Mouse (Mus musculus): ENCODE results near the gene Ankfy1. TPM values are rescaled to one million over a fixed set of nuclear protein-coding genes. Genes with fewer than 3 reads are reported as not detected.
"Not testable (repeated sequence)": the region's sequence is repeated elsewhere in the genome, so short reads cannot be mapped to it uniquely, and the experiment has no call there.

Ankfy1 gene
- polyA plus RNA-seq, 1 experiment from 2014 or later = 23.9 TPM

- H3K36me3 ChIP-seq = peaks cover 25% of the 10 kb centered on the region
- no peak for ATAC-seq (ENCODE audit: low FRiP score, low read depth)
- no peaks in the 10 kb centered on the region for H3K4me1 ChIP-seq (replicated peaks)
- H3K4me2 ChIP-seq = no peak overlapping the region
- H3K9ac ChIP-seq = no peak overlapping the region
- H3K27ac ChIP-seq (replicated peaks) = no peak overlapping the region
- no peak overlapping the region for H3K4me3 ChIP-seq
- WGBS = over 99% methylated on average over 3 of the region's 3 CpGs
- H3K27me3 ChIP-seq = no peaks in the 10 kb centered on the region
- no peaks in the 10 kb centered on the region for H3K9me3 ChIP-seq
Observed at GRCm38 (mm10) chr11:72769061-72769460, 79.3 kb downstream of the Ankfy1 start.

GRCm38 (mm10) chr11:72770324-72770723, 80.5 kb downstream of the Ankfy1 start:
- H3K4me1 ChIP-seq (replicated peaks) = no peaks in the 10 kb centered on the region
- ATAC-seq (ENCODE audit: low FRiP score, low read depth) = no peak
- no peak overlapping the region for H3K4me3 ChIP-seq
- H3K36me3 ChIP-seq = peaks cover 21% of the 10 kb centered on the region
- no peaks in the 10 kb centered on the region for H3K9me3 ChIP-seq
- H3K27ac ChIP-seq (replicated peaks) = no peak overlapping the region
- WGBS = 88% methylated on average over 3 of the region's 3 CpGs
- H3K9ac ChIP-seq = no peak overlapping the region
- no peaks in the 10 kb centered on the region for H3K27me3 ChIP-seq
- H3K4me2 ChIP-seq = no peak overlapping the region

GRCm38 (mm10) chr11:72770816-72771215, 81.0 kb downstream of the Ankfy1 start:
- H3K27ac ChIP-seq (replicated peaks) = no peak overlapping the region
- no peak for ATAC-seq (ENCODE audit: low FRiP score, low read depth)
- H3K27me3 ChIP-seq = no peaks in the 10 kb centered on the region
- WGBS = 87% methylated on average over 5 of the region's 5 CpGs
- H3K4me2 ChIP-seq = no peak overlapping the region
- H3K4me1 ChIP-seq (replicated peaks) = no peaks in the 10 kb centered on the region
- peaks cover 21% of the 10 kb centered on the region for H3K36me3 ChIP-seq
- no peak overlapping the region for H3K9ac ChIP-seq
- H3K4me3 ChIP-seq = no peak overlapping the region
- no peaks in the 10 kb centered on the region for H3K9me3 ChIP-seq

DNA sequence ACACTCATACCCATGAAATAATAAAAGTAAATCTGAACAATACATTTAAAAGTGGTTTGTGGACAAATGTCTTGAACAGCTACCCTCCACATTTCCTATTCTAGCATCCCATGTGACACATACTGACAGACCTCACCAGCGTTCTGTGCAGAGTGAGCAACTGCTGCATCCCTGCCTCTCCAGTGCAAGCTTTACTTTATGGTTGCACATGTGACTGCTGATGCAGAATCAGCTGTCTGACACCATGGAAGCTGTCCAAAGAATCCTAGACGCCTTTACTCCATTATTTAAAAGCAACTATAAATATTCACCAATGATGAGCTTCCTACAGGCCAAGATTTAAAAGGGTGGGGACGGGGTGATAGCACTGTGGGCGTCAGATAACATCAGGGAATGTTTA, 81.7 kb downstream of the Ankfy1 start:
- no peak overlapping the region for H3K9ac ChIP-seq
- no peak for ATAC-seq (ENCODE audit: low FRiP score, low read depth)
- WGBS = 83% methylated on average over 4 of the region's 4 CpGs
- H3K9me3 ChIP-seq = no peaks in the 10 kb centered on the region
- no peak overlapping the region for H3K27ac ChIP-seq (replicated peaks)
- peaks cover 21% of the 10 kb centered on the region for H3K36me3 ChIP-seq
- H3K4me1 ChIP-seq (replicated peaks) = no peaks in the 10 kb centered on the region
- no peak overlapping the region for H3K4me2 ChIP-seq
- H3K27me3 ChIP-seq = no peaks in the 10 kb centered on the region
- no peak overlapping the region for H3K4me3 ChIP-seq

DNA sequence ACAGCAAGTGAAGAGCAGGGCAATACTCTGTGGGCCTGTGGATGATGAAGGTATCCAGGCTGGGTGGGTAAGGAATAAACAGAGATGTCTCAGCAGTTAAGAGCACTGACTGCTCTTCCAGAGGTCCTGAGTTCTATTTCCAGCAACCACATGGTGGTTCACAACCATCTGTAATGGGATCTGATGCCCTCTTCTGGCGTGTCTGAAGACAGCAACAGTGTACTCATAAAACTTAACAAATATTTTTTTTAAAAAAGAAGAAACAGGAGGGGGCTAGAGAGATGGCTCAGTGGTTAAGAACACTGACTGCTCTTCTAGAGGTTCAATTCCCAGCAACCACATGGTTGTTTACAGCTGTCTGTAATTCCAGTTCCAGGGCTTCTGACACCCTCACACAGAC, 82.8 kb downstream of the Ankfy1 start:
- H3K36me3 ChIP-seq = peaks cover 15% of the 10 kb centered on the region
- H3K9ac ChIP-seq; H3K4me2 ChIP-seq; H3K27me3 ChIP-seq; H3K27ac ChIP-seq (replicated peaks); H3K9me3 ChIP-seq; H3K4me3 ChIP-seq; ATAC-seq (ENCODE audit: low FRiP score, low read depth); H3K4me1 ChIP-seq (replicated peaks): not testable (repeated sequence)
- WGBS = 21% methylated on average over 1 of the region's 1 CpGs

DNA sequence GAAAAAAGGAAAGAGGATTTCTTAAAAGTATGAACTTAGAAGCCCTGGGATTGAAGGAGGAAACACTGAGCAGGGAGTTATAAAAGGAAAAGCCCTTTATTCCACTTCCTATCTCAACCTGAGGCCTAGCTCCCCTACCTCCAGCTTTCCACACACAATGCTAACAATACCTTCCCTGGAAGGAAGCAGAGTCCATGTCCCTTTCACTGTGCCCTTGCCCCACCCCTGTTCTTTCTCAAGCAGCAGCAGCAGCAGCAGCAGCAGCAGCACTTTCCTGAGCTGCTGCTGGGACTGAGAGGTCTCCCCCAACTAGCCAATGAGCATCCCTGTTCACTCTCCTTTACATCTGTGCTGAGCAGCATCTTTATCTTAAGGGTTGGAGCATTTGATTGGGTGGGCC, 89.2 kb downstream of the Ankfy1 start:
- Histone ChIP-seq H3K4me3 (no peak overlapping the region), H3K9me3 (no peaks in the 10 kb centered on the region), H3K27ac (replicated peaks) (no peak overlapping the region), H3K4me1 (replicated peaks) (no peaks in the 10 kb centered on the region), H3K4me2 (no peak overlapping the region), H3K9ac (no peak overlapping the region), H3K27me3 (no peaks in the 10 kb centered on the region), H3K36me3 (no peaks in the 10 kb centered on the region)
- ATAC-seq (ENCODE audit: low FRiP score, low read depth) = no peak

GRCm38 (mm10) chr11:72782103-72782502, 92.3 kb downstream of the Ankfy1 start:
- H3K4me3 ChIP-seq = no peak overlapping the region
- H3K36me3 ChIP-seq = no peaks in the 10 kb centered on the region
- H3K27me3 ChIP-seq = no peaks in the 10 kb centered on the region
- H3K9ac ChIP-seq = no peak overlapping the region
- ATAC-seq (ENCODE audit: low FRiP score, low read depth) = no peak
- H3K4me1 ChIP-seq (replicated peaks) = no peaks in the 10 kb centered on the region
- H3K27ac ChIP-seq (replicated peaks) = no peak overlapping the region
- no peak overlapping the region for H3K4me2 ChIP-seq
- WGBS = 76% methylated on average over 2 of the region's 2 CpGs
- no peaks in the 10 kb centered on the region for H3K9me3 ChIP-seq

- Histone ChIP-seq H3K27ac (replicated peaks) (no peak overlapping the region), H3K4me3 (no peak overlapping the region), H3K4me1 (replicated peaks) (no peaks in the 10 kb centered on the region), H3K27me3 (no peaks in the 10 kb centered on the region), H3K4me2 (no peak overlapping the region), H3K36me3 (no peaks in the 10 kb centered on the region), H3K9ac (no peak overlapping the region), H3K9me3 (no peaks in the 10 kb centered on the region)
- 84% methylated on average over 3 of the region's 3 CpGs for WGBS
- ATAC-seq (ENCODE audit: low FRiP score, low read depth) = no peak
Observed at GRCm38 (mm10) chr11:72782503-72782902, 92.7 kb downstream of the Ankfy1 start.

GRCm38 (mm10) chr11:72792033-72792432, 102.2 kb downstream of the Ankfy1 start:
- Histone ChIP-seq H3K4me1 (replicated peaks) (peaks cover 15% of the 10 kb centered on the region), H3K9me3 (no peaks in the 10 kb centered on the region), H3K27me3 (no peaks in the 10 kb centered on the region), H3K4me2 (no peak overlapping the region), H3K36me3 (no peaks in the 10 kb centered on the region), H3K4me3 (no peak overlapping the region), H3K27ac (replicated peaks) (no peak overlapping the region), H3K9ac (no peak overlapping the region)
- no peak for ATAC-seq (ENCODE audit: low FRiP score, low read depth)

GRCm38 (mm10) chr11:72795149-72795454, 105.3 kb downstream of the Ankfy1 start:
- H3K9me3 ChIP-seq = no peaks in the 10 kb centered on the region
- H3K4me2 ChIP-seq = peak overlapping the region; percentile 88
- peaks cover 33% of the 10 kb centered on the region for H3K4me1 ChIP-seq (replicated peaks)
- ATAC-seq (ENCODE audit: low FRiP score, low read depth) = peak; percentile 46
- peak overlapping the region; percentile 78 for H3K4me3 ChIP-seq
- peak overlapping the region; percentile 83 for H3K9ac ChIP-seq
- H3K36me3 ChIP-seq = no peaks in the 10 kb centered on the region
- WGBS = 17% methylated on average over 14 of the region's 14 CpGs
- H3K27ac ChIP-seq (replicated peaks) = peak overlapping the region; percentile 95
- H3K27me3 ChIP-seq = no peaks in the 10 kb centered on the region

- Histone ChIP-seq H3K27me3 (no peaks in the 10 kb centered on the region), H3K4me1 (replicated peaks) (peaks cover 33% of the 10 kb centered on the region), H3K36me3 (no peaks in the 10 kb centered on the region), H3K27ac (replicated peaks) (peak within 1 kb of the TSS; percentile 95), H3K4me3 (peak within 1 kb of the TSS; percentile 78), H3K9me3 (no peaks in the 10 kb centered on the region), H3K4me2 (peak within 1 kb of the TSS; percentile 88), H3K9ac (peak within 1 kb of the TSS; percentile 83)
- under 1% methylated on average over 68 of the region's 69 CpGs for WGBS
- ATAC-seq (ENCODE audit: low FRiP score, low read depth) = peak; percentile 95
Observed at GRCm38 (mm10) chr11:72795455-72796295, 105.9 kb downstream of the Ankfy1 start, which contains the start of the genes Cyb5d2 and Zzef1. Cyb5d2 (minus strand) TSS chr11:72796142. Zzef1 (plus strand) TSS chr11:72796226.

DNA sequence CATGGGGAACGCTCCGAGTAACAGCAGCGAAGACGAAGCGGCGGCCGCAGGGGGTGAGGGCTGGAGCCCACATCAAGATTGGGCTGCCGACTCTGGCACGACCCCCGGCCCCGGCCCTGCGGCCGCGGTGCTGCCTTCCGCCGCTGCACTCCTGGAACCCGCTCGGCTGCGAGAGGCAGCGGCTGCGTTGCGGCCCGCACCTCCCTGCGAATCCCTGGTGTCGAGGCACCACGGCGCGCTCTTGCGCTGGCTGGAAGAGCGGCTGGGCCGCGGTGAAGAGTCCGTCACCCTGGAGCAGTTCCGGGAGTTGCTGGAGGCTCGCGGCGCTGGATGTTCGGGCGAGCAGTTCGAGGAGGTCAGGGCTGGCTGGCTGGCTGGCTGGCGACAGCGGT, 106.5 kb downstream of the Ankfy1 start:
- no peaks in the 10 kb centered on the region for H3K27me3 ChIP-seq
- peaks cover 33% of the 10 kb centered on the region for H3K4me1 ChIP-seq (replicated peaks)
- peak overlapping the region; percentile 78 for H3K4me3 ChIP-seq
- H3K9ac ChIP-seq = peak overlapping the region; percentile 83
- ATAC-seq (ENCODE audit: low FRiP score, low read depth) = peak; percentile 81; the same call in 1 of the 2 replicates
- H3K27ac ChIP-seq (replicated peaks) = peak overlapping the region; percentile 95
- no peaks in the 10 kb centered on the region for H3K36me3 ChIP-seq
- H3K4me2 ChIP-seq = peak overlapping the region; percentile 88
- H3K9me3 ChIP-seq = no peaks in the 10 kb centered on the region
- WGBS = under 1% methylated on average over 42 of the region's 42 CpGs
